Mouse (Mus musculus) kidney, embryonic 16.5 days (tissue): ENCODE data around the gene Kif1c. TPM values are rescaled to one million over a fixed set of nuclear protein-coding genes. Genes with fewer than 3 reads are reported as not detected.
"Not testable (repeated sequence)": the region's sequence is repeated elsewhere in the genome, so short reads cannot be mapped to it uniquely, and the experiment has no call there.

Experiments used
- ATAC-seq: fragments of 200-750 bp; cut with Nextera tagmentation; 2 replicates; pipeline ENCODE4 v1.8.0; 2017; ENCODE audit warnings: moderate TSS enrichment; ENCODE audit not compliant: low FRiP score, low TSS enrichment
- H3K27ac ChIP-seq: fragments of 300-500 bp; sonication (generic); 2 replicates; pipeline ENCODE4 v1.5.1; 2014; ENCODE audit warnings: low read length
- H3K27me3 ChIP-seq: fragments of 300-500 bp; sonication (generic); 2 replicates; pipeline ENCODE4 v1.6.1; 2014; ENCODE audit warnings: low read length, control low read depth, mixed read lengths; ENCODE audit not compliant: insufficient read depth
- H3K36me3 ChIP-seq: fragments of 300-500 bp; sonication (generic); 2 replicates; pipeline ENCODE4 v1.6.1; 2014; ENCODE audit warnings: low read length, control low read depth, mixed read lengths; ENCODE audit not compliant: insufficient read depth
- H3K4me1 ChIP-seq: fragments of 300-500 bp; sonication (generic); 2 replicates; pipeline ENCODE4 v1.6.1; 2014; ENCODE audit warnings: low read length, control low read depth, mixed read lengths; ENCODE audit not compliant: insufficient read depth
- H3K4me2 ChIP-seq: fragments of 300-500 bp; sonication (generic); replicated peaks from 2 replicates; pipeline ENCODE4 v1.6.1; 2014; ENCODE audit warnings: low read depth, low read length
- H3K4me3 ChIP-seq: fragments of 300-500 bp; sonication (generic); 2 replicates; pipeline ENCODE4 v1.5.1; 2014; ENCODE audit warnings: mild to moderate bottlenecking, low read length
- H3K9ac ChIP-seq: fragments of 300-500 bp; sonication (generic); replicated peaks from 2 replicates; pipeline ENCODE4 v1.6.1; 2014; ENCODE audit warnings: low read length
- H3K9me3 ChIP-seq: fragments of 300-500 bp; sonication (generic); 2 replicates; pipeline ENCODE4 v1.6.1; 2016; ENCODE audit warnings: low read length, control low read depth
- WGBS: fragments of 180-500 bp; shearing (Covaris S2); extraction: QIAGEN DNeasy Blood & Tissue Kit; methylation state at CpG from one replicate; pipeline ENCODE4 v1.1.7; 2014; 5-methylcytosine and 5-hydroxymethylcytosine counted together
- polyA plus RNA-seq: library from polyadenylated mRNA; unstranded; fragments of >200 nt; fragmentation: Nextera tagmentation; extraction: Ambion mirVana; gene quantifications from 2 replicates; pipeline ENCODE4 v1.2.1, GENCODE M21; 2015

Gene Kif1c
- polyA plus RNA-seq, 1 experiment from 2014 or later: 3.5 TPM

DNA sequence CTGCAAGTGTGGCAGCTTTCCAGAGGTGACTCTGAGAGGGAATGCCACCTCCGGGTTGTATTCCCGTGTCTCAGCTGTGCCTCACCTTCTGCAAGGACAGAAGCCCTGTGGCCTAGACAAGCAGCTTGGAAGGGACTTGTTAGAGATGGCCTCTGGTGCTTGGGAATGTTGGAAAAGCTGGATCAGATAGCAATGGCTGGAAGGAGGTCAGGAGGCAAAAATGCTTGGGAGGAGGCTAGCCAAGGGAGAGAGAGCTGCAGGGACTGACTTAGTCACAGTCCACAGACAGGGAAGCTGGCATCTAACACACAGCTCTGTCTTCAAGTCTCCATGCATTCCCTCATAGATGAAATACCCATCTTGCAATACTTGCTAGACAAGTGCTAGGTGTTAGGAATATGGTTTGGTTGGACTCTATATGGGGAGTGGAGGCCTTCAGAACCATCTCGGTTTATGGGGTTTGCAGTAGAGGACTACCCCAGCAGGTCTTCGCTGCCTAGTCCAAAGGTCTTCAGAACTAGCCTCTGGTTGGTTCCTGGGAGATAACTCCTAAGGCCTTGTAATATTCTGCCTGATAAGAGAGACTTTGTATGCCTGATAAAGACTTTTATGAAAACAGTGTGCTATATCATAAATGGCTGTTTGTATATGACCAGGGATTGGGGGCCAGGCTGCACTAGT lies 52.1 kb downstream of the Kif1c start:
- Histone ChIP-seq H3K4me3 (no peak overlapping the region), H3K27ac (no peak overlapping the region), H3K36me3 (no peaks in the 10 kb centered on the region), H3K4me1 (no peaks in the 10 kb centered on the region), H3K9me3 (no peaks in the 10 kb centered on the region), H3K4me2 (no peak overlapping the region), H3K9ac (no peak overlapping the region), H3K27me3 (no peaks in the 10 kb centered on the region; the same call in 1 of the 2 replicates)
- no peak for ATAC-seq
- WGBS: 83% methylated on average over 4 of the region's 4 CpGs

DNA sequence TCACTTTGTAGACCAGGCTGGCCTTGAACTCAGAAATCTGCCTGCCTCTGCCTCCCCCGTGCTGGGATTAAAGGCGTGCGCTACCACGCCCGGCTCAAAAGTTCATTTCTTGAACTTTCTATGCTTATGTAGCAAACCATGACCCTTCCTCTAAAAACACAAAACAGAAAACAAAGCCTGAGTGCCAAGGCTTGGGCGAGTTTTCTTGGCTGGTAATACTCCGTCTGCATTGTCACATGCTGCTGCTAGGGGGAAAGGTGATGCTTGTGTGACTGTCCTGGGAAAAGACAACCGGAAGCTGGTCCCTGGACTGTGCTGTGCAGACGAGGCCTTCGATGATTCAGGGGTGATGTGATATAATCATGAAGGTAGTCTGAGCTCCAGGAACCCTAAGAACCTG lies 52.8 kb downstream of the Kif1c start:
- Histone ChIP-seq H3K9me3 (no peaks in the 10 kb centered on the region), H3K4me2 (no peak overlapping the region), H3K27ac (no peak overlapping the region), H3K4me3 (no peak overlapping the region), H3K4me1 (no peaks in the 10 kb centered on the region), H3K9ac (no peak overlapping the region), H3K36me3 (no peaks in the 10 kb centered on the region), H3K27me3 (no peaks in the 10 kb centered on the region; the same call in 1 of the 2 replicates)
- 89% methylated on average over 10 of the region's 10 CpGs for WGBS
- no peak for ATAC-seq

DNA sequence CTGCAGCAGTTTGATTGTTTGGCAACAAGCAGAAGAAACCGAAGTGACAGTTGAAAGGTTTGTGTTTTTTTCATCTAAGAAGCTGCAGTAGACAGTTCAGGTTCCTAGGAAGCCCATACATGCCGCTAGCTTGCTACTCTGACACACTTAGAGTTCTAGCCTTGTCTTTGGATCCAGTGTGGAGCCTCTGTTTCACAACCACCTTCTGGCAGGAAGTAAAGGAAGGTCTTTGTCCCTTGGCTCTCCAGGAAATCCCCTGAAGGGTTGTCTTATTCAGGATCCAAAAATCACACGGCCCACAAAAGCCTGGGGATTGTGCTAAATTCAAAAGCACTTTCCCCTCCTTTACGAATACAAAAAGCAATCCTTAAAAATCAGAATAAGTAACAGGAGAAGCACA lies 54.1 kb downstream of the Kif1c start:
- Histone ChIP-seq H3K4me2 (no peak overlapping the region), H3K27ac (no peak overlapping the region), H3K27me3 (no peaks in the 10 kb centered on the region; the same call in 1 of the 2 replicates), H3K9ac (no peak overlapping the region), H3K9me3 (no peaks in the 10 kb centered on the region), H3K36me3 (no peaks in the 10 kb centered on the region), H3K4me1 (no peaks in the 10 kb centered on the region), H3K4me3 (no peak overlapping the region)
- no peak for ATAC-seq
- WGBS: 68% methylated on average over 4 of the region's 4 CpGs

DNA sequence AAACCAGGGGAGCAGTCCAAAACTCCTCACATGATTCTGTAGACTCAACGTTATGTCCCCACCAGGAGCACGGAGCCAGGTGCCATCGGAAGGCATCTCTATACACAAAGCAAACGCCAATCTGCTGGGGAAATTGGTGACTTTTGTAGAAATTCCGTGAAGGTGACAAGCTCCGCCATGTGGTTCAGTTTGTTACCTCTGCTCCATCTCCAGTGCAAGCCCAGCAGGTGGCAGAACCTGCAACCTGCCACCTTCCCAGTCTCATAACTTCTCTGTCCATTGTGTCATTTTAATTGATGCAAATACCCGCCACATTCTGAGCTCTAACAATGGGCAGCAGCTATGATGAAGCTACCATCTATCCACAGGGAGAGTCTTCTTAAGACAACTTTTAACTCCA lies 54.6 kb downstream of the Kif1c start:
- H3K9ac ChIP-seq: no peak overlapping the region
- WGBS: 67% methylated on average over 7 of the region's 7 CpGs
- no peak for ATAC-seq
- H3K4me1 ChIP-seq: no peaks in the 10 kb centered on the region
- H3K36me3 ChIP-seq: no peaks in the 10 kb centered on the region
- H3K4me2 ChIP-seq: no peak overlapping the region
- no peaks in the 10 kb centered on the region for H3K9me3 ChIP-seq
- no peak overlapping the region for H3K27ac ChIP-seq
- H3K4me3 ChIP-seq: no peak overlapping the region
- H3K27me3 ChIP-seq: no peaks in the 10 kb centered on the region; the same call in 1 of the 2 replicates

DNA sequence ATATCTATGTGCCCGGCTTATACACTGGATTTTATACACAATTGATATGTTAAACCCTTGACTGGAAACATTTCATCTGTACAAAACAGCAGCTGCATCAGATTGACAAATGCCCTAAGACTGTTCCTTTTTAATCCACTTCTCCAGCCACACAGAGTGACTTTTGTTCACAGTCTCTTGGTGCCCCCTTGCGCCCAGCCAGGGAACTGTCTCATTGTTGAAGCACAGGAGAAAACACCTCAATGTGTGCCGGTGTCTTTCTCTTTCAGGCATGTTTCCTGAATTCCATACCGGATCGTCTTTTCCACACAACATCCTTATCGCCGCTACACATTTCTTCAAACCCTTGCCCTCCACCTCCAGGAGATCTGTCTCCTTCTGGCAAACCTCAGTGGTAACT lies 55.3 kb downstream of the Kif1c start:
- no peaks in the 10 kb centered on the region for H3K36me3 ChIP-seq
- 10% methylated on average over 7 of the region's 7 CpGs for WGBS
- H3K9ac ChIP-seq: no peak overlapping the region; the same call in 1 of the 2 replicates
- H3K4me1 ChIP-seq: no peaks in the 10 kb centered on the region
- H3K4me2 ChIP-seq: no peak overlapping the region
- H3K27me3 ChIP-seq: no peaks in the 10 kb centered on the region; the same call in 1 of the 2 replicates
- no peak overlapping the region for H3K27ac ChIP-seq
- no peak overlapping the region for H3K4me3 ChIP-seq
- no peaks in the 10 kb centered on the region for H3K9me3 ChIP-seq
- no peak for ATAC-seq

DNA sequence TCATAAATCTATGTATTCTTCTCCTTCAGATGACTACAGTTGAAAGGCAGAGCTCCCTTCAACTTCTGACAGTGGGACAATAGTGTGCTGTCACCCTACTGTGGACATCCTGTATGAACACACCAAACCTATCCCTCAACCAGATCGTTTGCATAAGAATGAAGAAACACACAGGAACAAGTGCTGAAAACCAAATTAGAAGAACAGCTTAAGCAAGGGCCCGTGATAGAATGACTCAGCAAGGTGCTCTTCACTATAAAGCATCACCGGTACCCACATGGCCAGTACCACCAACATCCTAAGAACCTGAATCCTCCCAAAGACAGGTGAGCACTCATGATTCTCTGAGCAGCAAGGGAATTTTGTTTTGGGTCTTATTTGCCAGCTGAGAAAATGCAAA lies 60.1 kb downstream of the Kif1c start:
- not testable (repeated sequence) for ATAC-seq, H3K27ac ChIP-seq, H3K36me3 ChIP-seq, H3K4me2 ChIP-seq, H3K27me3 ChIP-seq, H3K4me3 ChIP-seq, H3K9ac ChIP-seq, H3K4me1 ChIP-seq, H3K9me3 ChIP-seq
- 69% methylated on average over 3 of the region's 3 CpGs for WGBS

- Histone ChIP-seq H3K27me3 (no peaks in the 10 kb centered on the region), H3K4me2 (no peak overlapping the region), H3K9ac (no peak overlapping the region), H3K4me3 (no peak overlapping the region), H3K9me3 (no peaks in the 10 kb centered on the region), H3K36me3 (no peaks in the 10 kb centered on the region), H3K4me1 (peaks cover 8% of the 10 kb centered on the region), H3K27ac (no peak overlapping the region)
- ATAC-seq: no peak
- WGBS: 90% methylated on average over 9 of the region's 9 CpGs
These were observed 62.3 kb downstream of the Kif1c start for GRCm38 (mm10) chr11:70762641-70763040.

GRCm38 (mm10) chr11:70763582-70763935 lies 63.2 kb downstream of the Kif1c start:
- H3K4me3 ChIP-seq: peak overlapping the region; percentile 74
- peak overlapping the region; percentile 93 for H3K27ac ChIP-seq
- H3K4me1 ChIP-seq: peaks cover 8% of the 10 kb centered on the region
- peak; percentile 16; the same call in 1 of the 2 replicates for ATAC-seq
- peak overlapping the region; percentile 85 for H3K9ac ChIP-seq
- H3K9me3 ChIP-seq: no peaks in the 10 kb centered on the region
- peaks cover 4% of the 10 kb centered on the region; the same call in 1 of the 2 replicates for H3K36me3 ChIP-seq
- 25% methylated on average over 3 of the region's 3 CpGs for WGBS
- H3K27me3 ChIP-seq: no peaks in the 10 kb centered on the region
- peak overlapping the region; percentile 76 for H3K4me2 ChIP-seq

DNA sequence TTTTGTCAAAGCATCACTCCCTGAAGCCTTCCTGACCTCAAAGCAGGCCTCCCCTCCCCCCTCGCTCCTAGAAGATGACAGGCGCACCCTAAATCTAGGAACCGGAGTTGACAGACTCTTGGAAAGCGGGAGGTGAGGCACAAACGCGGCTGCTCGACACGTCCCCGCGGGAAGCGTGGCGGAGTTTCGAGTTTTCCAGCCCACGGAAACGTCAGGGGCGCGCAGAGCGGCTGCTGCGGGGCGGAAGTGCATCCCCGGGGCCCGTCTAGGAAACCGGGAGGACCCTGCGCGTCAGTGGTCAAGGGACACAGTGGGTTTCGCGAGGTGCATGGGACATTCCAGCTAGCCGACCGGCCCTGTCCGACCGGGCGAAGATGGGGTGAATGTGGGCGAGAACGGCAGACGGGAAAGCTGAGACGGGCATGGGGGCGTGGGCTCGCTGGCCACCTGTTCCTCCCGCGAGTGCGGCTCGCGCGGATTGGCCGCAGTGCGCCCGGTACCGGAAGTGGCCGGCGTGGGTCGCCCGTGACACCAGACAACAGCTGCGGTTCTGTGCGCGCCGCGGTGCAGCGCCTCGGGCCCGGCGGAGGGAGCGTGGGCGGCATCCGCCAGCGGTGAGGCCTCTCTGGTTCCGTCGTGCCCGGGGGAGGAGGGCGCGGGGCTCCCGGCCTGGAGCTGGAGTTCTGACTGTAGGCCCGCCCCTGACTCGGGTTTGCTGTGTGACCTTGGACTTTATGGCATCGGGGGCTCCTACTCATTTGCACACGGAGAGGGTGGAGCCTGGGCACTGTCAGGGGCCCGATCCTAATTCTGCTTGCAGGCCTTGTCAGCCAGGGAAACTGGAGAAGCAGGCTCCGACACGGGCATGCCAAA lies 63.8 kb downstream of the Kif1c start, which contains the start of gene Zfp3:
Zfp3 (plus strand) TSS at position 274 of the 873 bp plus-strand sequence.
- H3K9me3 ChIP-seq: no peaks in the 10 kb centered on the region
- ATAC-seq: peak; percentile 89
- H3K4me2 ChIP-seq: peak within 1 kb of the TSS; percentile 76
- peaks cover 8% of the 10 kb centered on the region for H3K4me1 ChIP-seq
- H3K27me3 ChIP-seq: no peaks in the 10 kb centered on the region
- H3K36me3 ChIP-seq: peaks cover 4% of the 10 kb centered on the region; the same call in 1 of the 2 replicates
- under 1% methylated on average over 78 of the region's 78 CpGs for WGBS
- H3K9ac ChIP-seq: peak within 1 kb of the TSS; percentile 85
- H3K27ac ChIP-seq: peak within 1 kb of the TSS; percentile 93
- peak within 1 kb of the TSS; percentile 74 for H3K4me3 ChIP-seq
